Mouse (Mus musculus): Measurements from ENCODE around the gene Chst5.

DNA sequence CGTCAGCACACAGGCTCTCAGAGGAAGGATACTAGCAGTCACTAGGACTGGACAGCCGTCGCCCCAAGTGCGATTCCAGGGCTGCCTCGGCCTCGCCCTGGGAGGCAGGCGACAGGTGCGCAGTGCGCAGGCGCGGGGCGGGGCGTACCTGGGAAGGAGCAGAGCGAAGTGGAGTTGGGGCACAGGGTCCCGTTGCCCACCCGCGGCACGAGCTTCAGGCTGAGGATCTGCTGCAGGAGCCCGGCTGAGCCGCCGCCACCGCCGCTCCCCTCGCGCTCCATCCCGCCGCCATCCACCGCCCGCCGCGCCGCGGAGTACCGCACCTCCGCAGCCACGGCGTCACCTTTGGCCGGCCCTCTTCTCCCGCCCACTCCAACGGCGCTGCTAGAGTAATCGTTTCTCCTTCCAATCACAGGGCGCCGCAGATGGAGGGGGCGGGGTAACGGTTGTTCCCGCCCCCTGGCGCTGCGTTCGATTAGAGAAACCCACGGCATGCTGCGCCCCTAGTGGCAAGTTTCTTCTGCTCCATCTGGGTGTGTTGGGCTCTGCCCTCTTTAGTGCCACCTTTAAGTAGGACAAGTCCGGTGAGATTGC is 33.8 kb downstream of the Chst5 start, which contains the start of gene Tmem170:
- TF ChIP-seq CTCF (IDR thresholded peaks at IDR 0.05 in 2 of 3, conservative IDR thresholded peaks at IDR 0.05 in 1 of 3; ENCODE audit: control insufficient read depth in 1 of 3, insufficient read depth in 1 of 3, low read depth in 2 of 3, low read length in 3 of 3, poor library complexity in 1 of 3, severe bottlenecking in 1 of 3) (peak; percentile 82 to 98 (median 83)), POLR2A (IDR thresholded peaks at IDR 0.05; ENCODE audit: control insufficient read depth in 1 of 2, insufficient read depth in 1 of 2, low read depth in 1 of 2, low read length in 2 of 2, poor library complexity in 1 of 2) (peak; percentile 71 to 83)
